Mouse (Mus musculus) intestine, postnatal 0 days (tissue): Measurements from ENCODE around the gene Megf11. TPM values are rescaled to one million over a fixed set of nuclear protein-coding genes. Genes with fewer than 3 reads are reported as not detected.

Experiments used
- ATAC-seq: fragments of 200-750 bp; cut with Nextera tagmentation; 2 replicates; pipeline ENCODE4 v1.8.0; 2017; ENCODE audit warnings: mild to moderate bottlenecking, moderate TSS enrichment, moderate library complexity
- H3K27ac ChIP-seq: fragments of 300-500 bp; sonication (generic); 2 replicates; pipeline ENCODE4 v1.5.1; 2014; ENCODE audit warnings: mild to moderate bottlenecking, low read depth, low read length, moderate library complexity
- H3K27me3 ChIP-seq: fragments of 300-500 bp; sonication (generic); replicated peaks from 2 replicates; pipeline ENCODE4 v1.6.1; 2014; ENCODE audit warnings: low read length, mixed read lengths; ENCODE audit not compliant: control insufficient read depth, insufficient read depth
- H3K36me3 ChIP-seq: fragments of 300-500 bp; sonication (generic); 2 replicates; pipeline ENCODE4 v1.6.1; 2014; ENCODE audit warnings: mild to moderate bottlenecking, moderate library complexity; ENCODE audit not compliant: control insufficient read depth, insufficient read depth
- H3K4me1 ChIP-seq: fragments of 300-500 bp; sonication (generic); replicated peaks from 2 replicates; pipeline ENCODE4 v1.6.1; 2014; ENCODE audit warnings: antibody characterized with exemption, low read length, mixed read lengths; ENCODE audit not compliant: control insufficient read depth, insufficient read depth
- H3K4me2 ChIP-seq: fragments of 300-500 bp; sonication (generic); replicated peaks from 2 replicates; pipeline ENCODE4 v1.6.1; 2014; ENCODE audit warnings: low read depth, mild to moderate bottlenecking, moderate library complexity
- H3K4me3 ChIP-seq: fragments of 300-500 bp; sonication (generic); 2 replicates; pipeline ENCODE4 v1.5.1; 2014; ENCODE audit warnings: low read depth, low read length
- H3K9ac ChIP-seq: fragments of 300-500 bp; sonication (generic); 2 replicates; pipeline ENCODE4 v1.6.1; 2014; ENCODE audit warnings: mild to moderate bottlenecking, low read depth, low read length
- H3K9me3 ChIP-seq: fragments of 300-500 bp; sonication (generic); 2 replicates; pipeline ENCODE4 v1.6.1; 2016; ENCODE audit warnings: mixed run types; ENCODE audit not compliant: control insufficient read depth
- CTCF ChIP-seq: sonication (generic); IDR thresholded peaks from 2 replicates; pipeline ENCODE4 v1.5.1; 2016; ENCODE audit warnings: low read depth, mild to moderate bottlenecking, control low read depth, antibody characterized with exemption, moderate library complexity
- WGBS: fragments of 180-500 bp; shearing (Covaris S2); extraction: QIAGEN DNeasy Blood & Tissue Kit; methylation state at CpG from one replicate; pipeline ENCODE4 v1.1.7; 2014; 5-methylcytosine and 5-hydroxymethylcytosine counted together
- microRNA-seq: library from miRNA; unstranded; fragments of <30 nt; microRNA quantifications from one replicate; pipeline ENCODE4, GENCODE M21; 2016
- polyA plus RNA-seq: library from polyadenylated mRNA; unstranded; fragments of >200 nt; fragmentation: Nextera tagmentation; extraction: Ambion mirVana; gene quantifications from 2 replicates; pipeline ENCODE4 v1.2.1, GENCODE M21; 2015

Gene Megf11
- polyA plus RNA-seq, 1 experiment from 2014 or later = 0.69 TPM

DNA sequence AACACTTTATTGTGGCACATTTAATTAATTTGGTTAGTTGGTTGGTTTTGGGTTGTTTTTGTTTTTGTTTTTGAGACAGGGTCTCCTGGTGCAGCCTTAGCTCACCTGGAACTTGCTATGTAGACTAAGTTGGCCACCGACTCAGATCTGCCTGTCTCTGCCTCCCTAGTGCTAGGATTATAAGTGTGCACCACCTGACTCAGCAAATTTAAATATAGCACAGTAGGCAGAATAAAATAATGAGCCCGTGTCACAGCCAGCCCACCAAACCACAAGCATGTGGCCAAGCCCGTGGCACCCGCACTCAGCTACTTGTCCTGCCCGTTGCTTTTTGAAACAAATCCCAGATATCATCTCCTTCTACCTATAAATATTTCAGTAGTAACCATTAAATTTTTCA lies 367.1 kb downstream of the Megf11 start:
- no peaks in the 10 kb centered on the region for H3K4me1 ChIP-seq
- TF ChIP-seq CTCF = no peak
- 82% methylated on average over 5 of the region's 5 CpGs for WGBS

GRCm38 (mm10) chr9:64758052-64758451 lies 372.6 kb downstream of the Megf11 start:
- Histone ChIP-seq H3K9me3 (no peaks in the 10 kb centered on the region), H3K9ac (no peak overlapping the region), H3K4me3 (no peak overlapping the region), H3K4me2 (no peak overlapping the region), H3K4me1 (no peaks in the 10 kb centered on the region), H3K27ac (no peak overlapping the region), H3K27me3 (no peaks in the 10 kb centered on the region), H3K36me3 (no peaks in the 10 kb centered on the region)
- no peak for ATAC-seq
- whole genome bisulfite sequencing = 85% methylated on average over 14 of the region's 14 CpGs
- TF ChIP-seq CTCF = no peak

More for the DNA sequence above, 367.1 kb downstream of the Megf11 start:
- H3K36me3 ChIP-seq = no peaks in the 10 kb centered on the region
- H3K9ac ChIP-seq = no peak overlapping the region
- ATAC-seq = no peak
- H3K27me3 ChIP-seq = no peaks in the 10 kb centered on the region
- H3K27ac ChIP-seq = no peak overlapping the region
- H3K9me3 ChIP-seq = no peaks in the 10 kb centered on the region
- no peak overlapping the region for H3K4me2 ChIP-seq
- H3K4me3 ChIP-seq = no peak overlapping the region

Small RNA genes within 50 kb of the gene (microRNA-seq; reads per million reads assigned to microRNA genes)
- gene Gm47308 = not detected

Other genes starting within 250 kb of the Megf11 start
- 3.0 and 4.1 TPM in 2 replicates for gene Zwilch, start 212.5 kb upstream of the Megf11 start, polyA plus RNA-seq
- 575 and 580 TPM in 2 replicates for gene Rpl4, start 212.3 kb upstream of the Megf11 start, polyA plus RNA-seq
- 32.9 and 36.7 TPM in 2 replicates for gene Snapc5, start 206.4 kb upstream of the Megf11 start, polyA plus RNA-seq
- gene Uchl4, start 150.4 kb upstream of the Megf11 start, polyA plus RNA-seq = 1.8 and 2.0 TPM in 2 replicates
- 82.1 and 84.0 TPM in 2 replicates for gene Map2k1, start 132.0 kb upstream of the Megf11 start, polyA plus RNA-seq
- gene Tipin, start 104.0 kb upstream of the Megf11 start, polyA plus RNA-seq = 65.7 and 69.8 TPM in 2 replicates
- 8.1 and 9.2 TPM in 2 replicates for gene Dis3l, start 44.3 kb upstream of the Megf11 start, polyA plus RNA-seq